ENCODE assay signal across 10 mouse cellular contexts in genomic region chr4:134117012-134117411, GRCm38 (mm10). TPM values are rescaled to one million over a fixed set of nuclear protein-coding genes. Genes with fewer than 3 reads are reported as not detected.
DNase-seq lines count a peak whose midpoint lies in the region; ATAC-seq and TF ChIP-seq lines count a peak whose summit lies in the region.
"Had no signal": no experiment of that assay in that cellular context is flagged by ENCODE, and none has a peak within 500 bp of the region (broad histone marks: within the 10 kb centered on the region; RNA-seq: fewer than 3 reads in every experiment).

No protein-coding gene starts in this region.

- no peak for TF ChIP-seq CTCF in lung, postnatal 0 days (IDR thresholded peaks at IDR 0.05)
- TF ChIP-seq CTCF in hindbrain, postnatal 0 days (IDR thresholded peaks at IDR 0.05; ENCODE audit: low read depth), result no peak

- H3K36me3 ChIP-seq in lung, postnatal 0 days (ENCODE audit: insufficient read depth, low read length), result no peaks in the 10 kb centered on the region
- no peaks in the 10 kb centered on the region for H3K36me3 ChIP-seq in hindbrain, postnatal 0 days (ENCODE audit: insufficient read depth, low read length)
- H3K36me3 ChIP-seq: midbrain, embryonic 12.5 days had no signal

- no peak overlapping the region for H3K9ac ChIP-seq in lung, postnatal 0 days (replicated peaks; ENCODE audit: low read depth)
- H3K9ac ChIP-seq in hindbrain, postnatal 0 days (replicated peaks; ENCODE audit: low read length), result no peak overlapping the region
- H3K9ac ChIP-seq: midbrain, embryonic 12.5 days had no signal

- TF ChIP-seq EP300 in lung, postnatal 0 days (IDR thresholded peaks at IDR 0.05), result no peak

- no peak overlapping the region for H3K27ac ChIP-seq in lung, postnatal 0 days (ENCODE audit: low read length)
- H3K27ac ChIP-seq in hindbrain, postnatal 0 days, result no peak overlapping the region
- H3K27ac ChIP-seq: midbrain, embryonic 12.5 days had no signal

- ATAC-seq in lung, postnatal 0 days, result peak; percentile 48
- ATAC-seq in common myeloid progenitor, adult 5-6 weeks (replicated peaks; ENCODE audit: low read depth, poor library complexity, severe bottlenecking), result peak; percentile 66
- peak; percentile 70 for ATAC-seq in megakaryocyte progenitor cell, adult 5-6 weeks (replicated peaks; ENCODE audit: poor library complexity)
- no peak for ATAC-seq in hindbrain, postnatal 0 days
- ATAC-seq: hindbrain, embryonic 16.5 days had no signal

- H3K27me3 ChIP-seq in lung, postnatal 0 days (replicated peaks; ENCODE audit: insufficient read depth, low read length), result no peaks in the 10 kb centered on the region
- no peaks in the 10 kb centered on the region for H3K27me3 ChIP-seq in hindbrain, postnatal 0 days (ENCODE audit: insufficient read depth, low read length)
- H3K27me3 ChIP-seq: midbrain, embryonic 12.5 days had no signal

- H3K4me2 ChIP-seq in lung, postnatal 0 days (replicated peaks; ENCODE audit: low read depth, low read length), result no peak overlapping the region
- no peak overlapping the region for H3K4me2 ChIP-seq in hindbrain, postnatal 0 days (ENCODE audit: low read depth, low read length)
- H3K4me2 ChIP-seq: midbrain, embryonic 12.5 days had no signal

- H3K9me3 ChIP-seq in lung, postnatal 0 days (ENCODE audit: low read length), result no peaks in the 10 kb centered on the region
- H3K9me3 ChIP-seq in hindbrain, postnatal 0 days (ENCODE audit: low read length), result no peaks in the 10 kb centered on the region
- H3K9me3 ChIP-seq: midbrain, embryonic 12.5 days had no signal

- peak; percentile 63 for DNase-seq in lung, postnatal 0 days (ENCODE audit: low spot score)
- no peak for DNase-seq in lung, postnatal 14 days
- peak; percentile 78 for DNase-seq in thymus, postnatal 4 days
- DNase-seq in ovary, postnatal 10 days (ENCODE audit: low spot score), result no peak
- DNase-seq in hindbrain, postnatal 0 days (ENCODE audit: low spot score), result no peak
- no peak for DNase-seq in ovary, postnatal 14 days (ENCODE audit: low spot score)

- WGBS in lung, postnatal 0 days, result 59% methylated on average over 8 of the region's 8 CpGs
- WGBS in hindbrain, postnatal 0 days, result 75% methylated on average over 8 of the region's 8 CpGs

- no peak overlapping the region for H3K4me3 ChIP-seq in lung, postnatal 0 days (ENCODE audit: low read depth, low read length)
- H3K4me3 ChIP-seq in hindbrain, postnatal 0 days (ENCODE audit: low read length), result no peak overlapping the region
- H3K4me3 ChIP-seq: midbrain, embryonic 12.5 days had no signal

- H3K4me1 ChIP-seq in lung, postnatal 0 days (ENCODE audit: insufficient read depth, low read depth, low read length), result no peaks in the 10 kb centered on the region
- no peaks in the 10 kb centered on the region for H3K4me1 ChIP-seq in hindbrain, postnatal 0 days (ENCODE audit: insufficient read depth, low read length)

RNA-seq across cellular contexts. Expression of gene Sh3bgrl3, which starts 11.6 kb away (rescaled TPM):
- polyA plus RNA-seq in lung, postnatal 0 days (2015; fragmentation: Nextera tagmentation; extraction: Ambion mirVana), result 476 and 513 TPM in 2 replicates
- total RNA-seq in common myeloid progenitor, adult 5-6 weeks (2017), result 165 and 201 TPM in 2 replicates
- 724 and 761 TPM in 2 replicates for total RNA-seq in megakaryocyte progenitor cell, adult 5-6 weeks (2015)
- total RNA-seq in megakaryocyte progenitor cell, adult 5-6 weeks (2017), result 230 and 307 TPM in 2 replicates
- 220 and 259 TPM in 2 replicates for total RNA-seq in hindbrain, postnatal 0 days (2014; rRNA removed)
- 553 and 564 TPM in 2 replicates for polyA plus RNA-seq in hindbrain, postnatal 0 days (2015; fragmentation: Nextera tagmentation; extraction: Ambion mirVana)

RNA-seq across cellular contexts. Expression of gene Ubxn11, which starts 14.6 kb away (rescaled TPM):
- polyA plus RNA-seq in lung, postnatal 0 days (2015; fragmentation: Nextera tagmentation; extraction: Ambion mirVana), result 10.3 and 11.3 TPM in 2 replicates
- total RNA-seq in common myeloid progenitor, adult 5-6 weeks (2017), result 10.6 and 13.3 TPM in 2 replicates
- total RNA-seq in megakaryocyte progenitor cell, adult 5-6 weeks (2015), result 9.2 and 10.7 TPM in 2 replicates
- total RNA-seq in megakaryocyte progenitor cell, adult 5-6 weeks (2017), result 6.5 and 7.3 TPM in 2 replicates
- total RNA-seq in hindbrain, postnatal 0 days (2014; rRNA removed), result 3.5 and 8.9 TPM in 2 replicates
- 14.0 and 14.6 TPM in 2 replicates for polyA plus RNA-seq in hindbrain, postnatal 0 days (2015; fragmentation: Nextera tagmentation; extraction: Ambion mirVana)

RNA-seq across cellular contexts. Expression of gene Cd52, which starts 22.1 kb away (rescaled TPM):
- polyA plus RNA-seq in lung, postnatal 0 days (2015; fragmentation: Nextera tagmentation; extraction: Ambion mirVana), result 65.8 and 65.9 TPM in 2 replicates
- 215 and 234 TPM in 2 replicates for total RNA-seq in common myeloid progenitor, adult 5-6 weeks (2017)
- 291 and 358 TPM in 2 replicates for total RNA-seq in megakaryocyte progenitor cell, adult 5-6 weeks (2015)
- 339 and 505 TPM in 2 replicates for total RNA-seq in megakaryocyte progenitor cell, adult 5-6 weeks (2017)
- total RNA-seq in hindbrain, postnatal 0 days (2014; rRNA removed), result not detected in 2 replicates
- 2.7 TPM in 2 replicates for polyA plus RNA-seq in hindbrain, postnatal 0 days (2015; fragmentation: Nextera tagmentation; extraction: Ambion mirVana)

RNA-seq across cellular contexts. Expression of gene Crybg2, which starts 56.4 kb away (rescaled TPM):
- 2.8 and 3.1 TPM in 2 replicates for polyA plus RNA-seq in lung, postnatal 0 days (2015; fragmentation: Nextera tagmentation; extraction: Ambion mirVana)
- not detected in 2 replicates for total RNA-seq in common myeloid progenitor, adult 5-6 weeks (2017)
- total RNA-seq in megakaryocyte progenitor cell, adult 5-6 weeks (2015), result 0.77 and 2.2 TPM in 2 replicates
- total RNA-seq in megakaryocyte progenitor cell, adult 5-6 weeks (2017), result 0.37 and 0.71 TPM in 2 replicates
- 1.7 and 2.8 TPM in 2 replicates for total RNA-seq in hindbrain, postnatal 0 days (2014; rRNA removed)
- 5.9 and 6.7 TPM in 2 replicates for polyA plus RNA-seq in hindbrain, postnatal 0 days (2015; fragmentation: Nextera tagmentation; extraction: Ambion mirVana)

Comparison
In these comparisons a context has a peak if more than half of its experiments do, and no peak if none do; other contexts are left out.
1. DNase-seq: peak in lung, postnatal 0 days (single experiment) and thymus, postnatal 4 days (single experiment); none in lung, postnatal 14 days (single experiment), ovary, postnatal 10 days (single experiment), hindbrain, postnatal 0 days (single experiment) and ovary, postnatal 14 days (single experiment).
2. RNA of gene Cd52, which starts 22.1 kb away (total RNA-seq): 291 to 505 TPM in megakaryocyte progenitor cell, adult 5-6 weeks and 215 to 234 TPM in common myeloid progenitor, adult 5-6 weeks; not detected in hindbrain, postnatal 0 days; every median in the first group is over 100 times any median in the second.